Mouse (Mus musculus) embryonic facial prominence, embryonic 11.5 days (tissue): Measurements from ENCODE around the gene Eme2. TPM values are rescaled to one million over a fixed set of nuclear protein-coding genes. Genes with fewer than 3 reads are reported as not detected.

Experiments used
- ATAC-seq: fragments of 200-750 bp; cut with Nextera tagmentation; replicated peaks from 2 replicates; pipeline ENCODE4 v1.8.0; 2017; ENCODE audit warnings: low read depth; ENCODE audit not compliant: insufficient number of reproducible peaks, low FRiP score, low TSS enrichment
- DNase-seq: peaks from one replicate; pipeline ENCODE4 v3.0.0-alpha.2; 2015; ENCODE audit warnings: low spot score
- H3K27ac ChIP-seq: fragments of 300-500 bp; sonication (generic); replicated peaks from 2 replicates; pipeline ENCODE4 v1.5.1; 2014; ENCODE audit warnings: mild to moderate bottlenecking, low read depth, low read length, control low read depth
- H3K27me3 ChIP-seq: fragments of 300-500 bp; sonication (generic); 2 replicates; pipeline ENCODE4 v1.6.1; 2014; ENCODE audit warnings: mild to moderate bottlenecking, low read length, moderate library complexity, mixed read lengths; ENCODE audit not compliant: control insufficient read depth, insufficient read depth
- H3K36me3 ChIP-seq: fragments of 300-500 bp; sonication (generic); replicated peaks from 2 replicates; pipeline ENCODE4 v1.6.1; 2014; ENCODE audit warnings: low read depth, mild to moderate bottlenecking, low read length, moderate library complexity, mixed read lengths; ENCODE audit not compliant: control insufficient read depth, insufficient read depth
- H3K4me1 ChIP-seq: fragments of 300-500 bp; sonication (generic); 2 replicates; pipeline ENCODE4 v1.6.1; 2014; ENCODE audit warnings: low read length, mixed read lengths; ENCODE audit not compliant: control insufficient read depth, insufficient read depth
- H3K4me2 ChIP-seq: fragments of 300-500 bp; sonication (generic); 2 replicates; pipeline ENCODE4 v1.6.1; 2014; ENCODE audit warnings: low read depth, mild to moderate bottlenecking, control low read depth, low read length, moderate library complexity
- H3K4me3 ChIP-seq: fragments of 300-500 bp; sonication (generic); 2 replicates; pipeline ENCODE4 v1.5.1; 2014; ENCODE audit warnings: low read depth, low read length, control low read depth
- H3K9ac ChIP-seq: fragments of 300-500 bp; sonication (generic); replicated peaks from 2 replicates; pipeline ENCODE4 v1.6.1; 2014; ENCODE audit warnings: mild to moderate bottlenecking, control low read depth, low read length
- H3K9me3 ChIP-seq: fragments of 300-500 bp; sonication (generic); replicated peaks from 2 replicates; pipeline ENCODE4 v1.6.1; 2016; ENCODE audit warnings: mild to moderate bottlenecking, low read length, inconsistent platforms, mixed read lengths; ENCODE audit not compliant: control insufficient read depth
- WGBS: fragments of 180-500 bp; shearing (Covaris S2); extraction: QIAGEN DNeasy Blood & Tissue Kit; methylation state at CpG from one replicate; pipeline ENCODE4 v1.1.7; 2014; 5-methylcytosine and 5-hydroxymethylcytosine counted together
- polyA plus RNA-seq: library from polyadenylated mRNA; unstranded; fragments of >200 nt; fragmentation: Nextera tagmentation; extraction: Ambion mirVana; gene quantifications from 2 replicates; pipeline ENCODE4 v1.2.1, GENCODE M21; 2014

The Eme2 gene
- polyA plus RNA-seq, 1 experiment from 2014 or later = 15.9 TPM

GRCm38 (mm10) chr17:24861785-24862184 lies 33.1 kb downstream of the Eme2 start:
- ATAC-seq (no peak), DNase-seq (no peak)
- Histone ChIP-seq H3K27ac (no peak overlapping the region), H3K9ac (no peak overlapping the region), H3K4me2 (no peak overlapping the region), H3K36me3 (peaks cover 3% of the 10 kb centered on the region), H3K4me1 (no peaks in the 10 kb centered on the region), H3K9me3 (no peaks in the 10 kb centered on the region), H3K27me3 (no peaks in the 10 kb centered on the region), H3K4me3 (no peak overlapping the region)
- 96% methylated on average over 3 of the region's 3 CpGs for WGBS

- Histone ChIP-seq H3K4me3 (no peak overlapping the region), H3K27me3 (no peaks in the 10 kb centered on the region), H3K4me1 (no peaks in the 10 kb centered on the region), H3K4me2 (no peak overlapping the region), H3K27ac (no peak overlapping the region), H3K9me3 (no peaks in the 10 kb centered on the region), H3K9ac (no peak overlapping the region), H3K36me3 (peaks cover 3% of the 10 kb centered on the region)
- no peak for ATAC-seq
- no peak for DNase-seq
- 92% methylated on average over 8 of the region's 8 CpGs for WGBS
These were observed 34.8 kb downstream of the Eme2 start for GRCm38 (mm10) chr17:24860076-24860475.

- no peaks in the 10 kb centered on the region for H3K9me3 ChIP-seq
These were observed 35.9 kb downstream of the Eme2 start for GRCm38 (mm10) chr17:24858967-24859366.

GRCm38 (mm10) chr17:24857831-24858470 lies 36.9 kb downstream of the Eme2 start:
- 86% methylated on average over 8 of the region's 8 CpGs for WGBS
- H3K4me2 ChIP-seq = no peak overlapping the region
- peaks cover 3% of the 10 kb centered on the region for H3K36me3 ChIP-seq
- no peak overlapping the region for H3K4me3 ChIP-seq
- H3K4me1 ChIP-seq = no peaks in the 10 kb centered on the region
- no peaks in the 10 kb centered on the region for H3K27me3 ChIP-seq
- DNase-seq (no peak), ATAC-seq (no peak)
- no peak overlapping the region for H3K9ac ChIP-seq
- H3K9me3 ChIP-seq = no peaks in the 10 kb centered on the region
- no peak overlapping the region for H3K27ac ChIP-seq

More at GRCm38 (mm10) chr17:24858967-24859366, 35.9 kb downstream of the Eme2 start:
- Histone ChIP-seq H3K4me3 (no peak overlapping the region), H3K4me2 (no peak overlapping the region), H3K27ac (no peak overlapping the region), H3K4me1 (no peaks in the 10 kb centered on the region), H3K27me3 (no peaks in the 10 kb centered on the region), H3K36me3 (peaks cover 3% of the 10 kb centered on the region), H3K9ac (no peak overlapping the region)
- DNase-seq (no peak), ATAC-seq (no peak)
- 86% methylated on average over 6 of the region's 6 CpGs for WGBS

GRCm38 (mm10) chr17:24856589-24856988 lies 38.3 kb downstream of the Eme2 start:
- no peak overlapping the region for H3K9ac ChIP-seq
- no peak for DNase-seq
- H3K27me3 ChIP-seq = no peaks in the 10 kb centered on the region
- H3K9me3 ChIP-seq = no peaks in the 10 kb centered on the region
- H3K4me1 ChIP-seq = no peaks in the 10 kb centered on the region
- no peak for ATAC-seq
- H3K4me2 ChIP-seq = no peak overlapping the region
- no peak overlapping the region for H3K27ac ChIP-seq
- no peak overlapping the region for H3K4me3 ChIP-seq
- peaks cover 3% of the 10 kb centered on the region for H3K36me3 ChIP-seq
- WGBS = 88% methylated on average over 13 of the region's 13 CpGs

- peaks cover 1% of the 10 kb centered on the region; the same call in 1 of the 2 replicates for H3K4me1 ChIP-seq
- H3K36me3 ChIP-seq = no peaks in the 10 kb centered on the region; the same call in 1 of the 2 replicates
- no peaks in the 10 kb centered on the region; the same call in 1 of the 2 replicates for H3K27me3 ChIP-seq
- H3K4me3 ChIP-seq = no peak overlapping the region
- 70% methylated on average over 3 of the region's 3 CpGs for WGBS
- ATAC-seq (no peak), DNase-seq (no peak)
- no peak overlapping the region for H3K27ac ChIP-seq
- no peak overlapping the region for H3K4me2 ChIP-seq
- no peak overlapping the region; the same call in 1 of the 2 replicates for H3K9ac ChIP-seq
- H3K9me3 ChIP-seq = no peaks in the 10 kb centered on the region
These were observed 38.9 kb downstream of the Eme2 start for GRCm38 (mm10) chr17:24855838-24856464.

- no peak overlapping the region for H3K9ac ChIP-seq
- no peak overlapping the region for H3K27ac ChIP-seq
- peak overlapping the region; percentile 94; the same call in 1 of the 2 replicates for H3K4me2 ChIP-seq
- WGBS = 81% methylated on average over 10 of the region's 10 CpGs
- peak overlapping the region; percentile 80 for H3K4me3 ChIP-seq
- no peaks in the 10 kb centered on the region for H3K36me3 ChIP-seq
- H3K9me3 ChIP-seq = no peaks in the 10 kb centered on the region
- DNase-seq = no peak
- peaks cover 3% of the 10 kb centered on the region; the same call in 1 of the 2 replicates for H3K4me1 ChIP-seq
- H3K27me3 ChIP-seq = no peaks in the 10 kb centered on the region; the same call in 1 of the 2 replicates
- ATAC-seq = no peak
These were observed 43.3 kb downstream of the Eme2 start for GRCm38 (mm10) chr17:24851381-24852125.

GRCm38 (mm10) chr17:24850773-24851127 lies 44.1 kb downstream of the Eme2 start:
- Histone ChIP-seq H3K36me3 (no peaks in the 10 kb centered on the region), H3K9me3 (no peaks in the 10 kb centered on the region), H3K9ac (peak overlapping the region; percentile 57), H3K27ac (no peak overlapping the region), H3K4me3 (peak overlapping the region; percentile 80), H3K27me3 (no peaks in the 10 kb centered on the region; the same call in 1 of the 2 replicates), H3K4me2 (peak overlapping the region; percentile 94), H3K4me1 (peaks cover 3% of the 10 kb centered on the region; the same call in 1 of the 2 replicates)
- WGBS = 1% methylated on average over 20 of the region's 20 CpGs
- no peak for ATAC-seq
- peak; percentile 3 for DNase-seq
